Mouse (Mus musculus) Patski (cell line): ENCODE measurements around the gene Rab3b. TPM values are rescaled to one million over a fixed set of nuclear protein-coding genes. Genes with fewer than 3 reads are reported as not detected.

Source experiments
- ATAC-seq: fragments of 100-300 bp; one replicate; pipeline ENCODE4 v1.8.0; 2021
- CTCF ChIA-PET: fragments of 350-600 bp; sonication (Branson Sonifier 250); formaldehyde crosslinking; loops from one replicate; lab custom pipeline; 2022; ENCODE audit warnings: inconsistent platforms; lab: Charles Lee
- POLR2A ChIA-PET: fragments of 350-600 bp; sonication (Branson Sonifier 250); formaldehyde crosslinking; loops from one replicate; lab custom pipeline; 2022; ENCODE audit warnings: antibody characterized with exemption, inconsistent platforms; lab: Charles Lee
- DNase-seq: peaks from one replicate; pipeline ENCODE4 v3.0.0-alpha.2; 2011; ENCODE audit warnings: low read depth, low spot score
- H3K27me3 ChIP-seq: fragments of 371-371 bp; one replicate; pipeline ENCODE4 v1.5.1; 2021
- CTCF ChIP-seq: fragments of 100-300 bp; IDR thresholded peaks from one replicate; pipeline ENCODE4 v1.5.1; 2021
- in situ Hi-C: fragments of 300-500 bp; cut with MboI; formaldehyde crosslinking; loops from 3 replicates; pipeline ENCODE4 v1.11.1; 2018; ENCODE audit warnings: low pct_unique_long_range_greater_than_20kb, mixed read lengths
- polyA plus RNA-seq: library from polyadenylated mRNA; unstranded; gene quantifications from one replicate; pipeline ENCODE4 v1.2.3, GENCODE M21; 2021

Rab3b gene
- polyA plus RNA-seq, 1 experiment from 2014 or later, result 0.13 TPM

- peaks cover 10% of the 10 kb centered on the region for H3K27me3 ChIP-seq
- TF ChIP-seq CTCF, result no peak
- CTCF ChIA-PET, result interaction anchor here (1.4 to 1.6 kb wide), 2 partner anchors 11 to 119 kb away, joined by 4 read pairs; no protein-coding TSS in a partner anchor
- ATAC-seq (no peak), DNase-seq (no peak)
- in situ Hi-C loops, result loop anchor here (5.0 kb wide), 1 partner anchor 120 kb away; no protein-coding TSS in a partner anchor
- POLR2A ChIA-PET, result no interaction called here
These were observed 108.6 kb downstream of the Rab3b start for GRCm38 (mm10) chr4:108987473-108987842.

GRCm38 (mm10) chr4:108989430-108989829, 110.6 kb downstream of the Rab3b start:
- POLR2A ChIA-PET, result no interaction called here
- CTCF ChIA-PET, result no interaction called here
- H3K27me3 ChIP-seq, result no peaks in the 10 kb centered on the region
- TF ChIP-seq CTCF, result no peak
- no peak for DNase-seq
- ATAC-seq, result no peak
- in situ Hi-C loops, result loop anchor here (5.0 kb wide), 1 partner anchor 122 kb away; no protein-coding TSS in a partner anchor

- no peak for ATAC-seq
- no peaks in the 10 kb centered on the region for H3K27me3 ChIP-seq
These were observed 111.2 kb downstream of the Rab3b start for GRCm38 (mm10) chr4:108990032-108990431.

GRCm38 (mm10) chr4:108990571-108990970, 111.7 kb downstream of the Rab3b start:
- ChIA-PET CTCF (no interaction called here), POLR2A (no interaction called here)
- H3K27me3 ChIP-seq, result no peaks in the 10 kb centered on the region
- no peak for TF ChIP-seq CTCF
- in situ Hi-C loops, result loop anchor here (10.0 kb wide), 1 partner anchor 296 kb away; no protein-coding TSS in a partner anchor
- ATAC-seq, result no peak
- DNase-seq, result no peak

More at GRCm38 (mm10) chr4:108990032-108990431, 111.2 kb downstream of the Rab3b start:
- TF ChIP-seq CTCF, result no peak
- CTCF ChIA-PET, result no interaction called here
- in situ Hi-C loops, result loop anchor here (10.0 kb wide), 1 partner anchor 295 kb away; no protein-coding TSS in a partner anchor
- POLR2A ChIA-PET, result no interaction called here
- DNase-seq, result no peak

GRCm38 (mm10) chr4:108991811-108992210, 112.9 kb downstream of the Rab3b start:
- ATAC-seq (no peak), DNase-seq (no peak)
- CTCF ChIA-PET, result no interaction called here
- POLR2A ChIA-PET, result no interaction called here
- H3K27me3 ChIP-seq, result no peaks in the 10 kb centered on the region
- in situ Hi-C loops, result loop anchor here (10.0 kb wide), 1 partner anchor 297 kb away; no protein-coding TSS in a partner anchor
- no peak for TF ChIP-seq CTCF

Other genes starting within 250 kb of the Rab3b start
- gene 3110021N24Rik, start 159.4 kb upstream of the Rab3b start, polyA plus RNA-seq, result 0.19 TPM
- gene Zfyve9, start 98.3 kb upstream of the Rab3b start, polyA plus RNA-seq, result 17.6 TPM
- 95.5 TPM for gene Btf3l4, start 45.4 kb upstream of the Rab3b start, polyA plus RNA-seq
- gene Txndc12, start 44.5 kb upstream of the Rab3b start, polyA plus RNA-seq, result 80.4 TPM
- gene Kti12, start 31.3 kb upstream of the Rab3b start, polyA plus RNA-seq, result 14.4 TPM
- 0.53 TPM for gene A730015C16Rik, start 30.4 kb upstream of the Rab3b start, polyA plus RNA-seq
- 84.6 TPM for gene Nrd1, start 121.6 kb downstream of the Rab3b start, polyA plus RNA-seq